In the genomic region with DNA sequence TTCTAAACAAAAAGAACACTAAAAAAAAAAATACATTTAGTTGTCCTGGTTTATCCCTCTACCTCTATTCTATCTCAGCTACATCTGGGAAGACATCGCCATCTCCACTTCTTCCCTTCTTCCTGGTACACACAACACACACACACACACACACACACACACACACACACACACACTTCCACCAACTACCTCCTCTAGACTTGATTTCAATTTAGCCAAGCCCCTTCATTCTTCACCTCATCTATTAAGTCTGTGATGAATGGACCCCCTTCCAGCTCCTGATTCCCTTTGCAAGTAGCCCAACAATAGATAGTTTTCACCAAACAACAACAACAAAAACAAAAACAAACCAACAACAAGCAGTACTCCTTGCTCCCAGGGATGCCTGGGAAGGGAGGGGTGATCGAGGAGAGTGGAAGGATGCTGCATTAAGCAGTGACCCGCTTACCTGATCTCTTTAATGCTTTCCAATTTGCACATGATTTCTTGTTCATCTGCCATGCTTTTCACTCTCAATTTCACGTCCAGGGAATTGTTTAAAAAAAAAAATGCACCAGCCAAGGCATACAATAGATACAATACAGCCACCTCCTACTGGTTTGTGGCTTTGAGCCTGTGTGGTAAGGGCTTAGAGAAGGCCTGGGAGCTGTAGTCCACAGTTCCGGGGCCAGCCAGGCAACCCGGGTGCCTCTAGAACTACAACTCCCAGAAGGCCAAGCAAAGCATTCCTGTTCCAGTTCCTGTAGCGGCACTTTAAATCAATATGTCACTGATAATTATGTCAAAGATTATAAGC, we compare ENCODE assay signal across 8 mouse cellular contexts. TPM values are rescaled to one million over a fixed set of nuclear protein-coding genes. Genes with fewer than 3 reads are reported as not detected.
DNase-seq lines count a peak whose midpoint lies in the region; ATAC-seq lines count a peak whose summit lies in the region.

Gene Zc4h2 (minus strand): TSS at position 706 of the 796 bp plus-strand sequence.

- WGBS in forebrain, embryonic 16.5 days = 19% methylated on average over 7 of the region's 7 CpGs
- WGBS in neural tube, embryonic 14.5 days = 16% methylated on average over 7 of the region's 7 CpGs

- peak; percentile 62 for DNase-seq in ES-CJ7 (ENCODE audit: low read depth, low spot score)
- peak; percentile 53 to 62 for DNase-seq in heart, postnatal 36 days
- peak; percentile 67 to 84 for DNase-seq in layer of hippocampus, adult 18-20 months (ENCODE audit: low spot score in 2 of 2)
- peak; percentile 81 to 87 for DNase-seq in lung, adult 18-20 months
- DNase-seq in testis, postnatal 14 days (ENCODE audit: low spot score) = peak; percentile 69

- peak within 1 kb of the TSS; percentile 54 for H3K4me3 ChIP-seq in forebrain, embryonic 16.5 days (replicated peaks; ENCODE audit: low read length)
- peak within 1 kb of the TSS; percentile 42 for H3K4me3 ChIP-seq in neural tube, embryonic 14.5 days (ENCODE audit: low read depth, low read length)

- peak within 1 kb of the TSS; percentile 59 for H3K9ac ChIP-seq in forebrain, embryonic 16.5 days (replicated peaks; ENCODE audit: low read depth, low read length)
- peak within 1 kb of the TSS; percentile 37 for H3K9ac ChIP-seq in neural tube, embryonic 14.5 days (replicated peaks; ENCODE audit: low read depth, low read length)

- H3K4me1 ChIP-seq in forebrain, embryonic 16.5 days (replicated peaks; ENCODE audit: control insufficient read depth, insufficient read depth, low read length) = no peaks in the 10 kb centered on the region
- no peaks in the 10 kb centered on the region for H3K4me1 ChIP-seq in neural tube, embryonic 14.5 days (ENCODE audit: control insufficient read depth, insufficient read depth, low read length)

- H3K9me3 ChIP-seq in forebrain, embryonic 16.5 days (ENCODE audit: control insufficient read depth, low read length) = no peaks in the 10 kb centered on the region
- H3K9me3 ChIP-seq in neural tube, embryonic 14.5 days (ENCODE audit: control insufficient read depth, low read length) = no peaks in the 10 kb centered on the region

- peak within 1 kb of the TSS; percentile 70 for H3K27ac ChIP-seq in forebrain, embryonic 16.5 days (ENCODE audit: low read length)
- H3K27ac ChIP-seq in neural tube, embryonic 14.5 days (ENCODE audit: low read depth, low read length) = peak within 1 kb of the TSS; percentile 72; the same call in 1 of the 2 replicates

- ATAC-seq in cerebellum, adult (ENCODE audit: insufficient number of reproducible peaks, low FRiP score, low TSS enrichment) = peak; percentile 100
- ATAC-seq in forebrain, embryonic 16.5 days = peak; percentile 100
- ATAC-seq in neural tube, embryonic 14.5 days (ENCODE audit: low read depth) = peak; percentile 100

- peak within 1 kb of the TSS; percentile 62 for H3K4me2 ChIP-seq in forebrain, embryonic 16.5 days (ENCODE audit: low read length)
- H3K4me2 ChIP-seq in neural tube, embryonic 14.5 days (ENCODE audit: low read depth, low read length) = peak within 1 kb of the TSS; percentile 52

- H3K36me3 ChIP-seq in forebrain, embryonic 16.5 days (ENCODE audit: control insufficient read depth, insufficient read depth) = no peaks in the 10 kb centered on the region
- no peaks in the 10 kb centered on the region for H3K36me3 ChIP-seq in neural tube, embryonic 14.5 days (ENCODE audit: control insufficient read depth, insufficient read depth, low read length)

- intact Hi-C loops in heart, postnatal 36 days (cut with DNase I) = loop anchor here (5.0 to 10.0 kb wide), 2 partner anchors 216 to 1123 kb away; partner anchors contain the start of gene Amer1

- H3K27me3 ChIP-seq in forebrain, embryonic 16.5 days (replicated peaks; ENCODE audit: control insufficient read depth, insufficient read depth, low read length) = no peaks in the 10 kb centered on the region
- H3K27me3 ChIP-seq in neural tube, embryonic 14.5 days (ENCODE audit: control insufficient read depth, insufficient read depth, low read length) = no peaks in the 10 kb centered on the region

RNA-seq across cellular contexts. Expression of gene Zc4h2, which starts in this region (rescaled TPM):
- 86.9 and 93.4 TPM in 2 replicates for polyA plus RNA-seq in forebrain, embryonic 16.5 days (2015; fragmentation: Nextera tagmentation; extraction: Ambion mirVana)
- total RNA-seq in heart, postnatal 36 days (2021) = 1 to 10 TPM; 1.2 to 1.3 TPM
- 10 to 100 TPM; 16.5 to 22.3 TPM for total RNA-seq in layer of hippocampus, adult 18-20 months (2021)
- polyA plus RNA-seq in neural tube, embryonic 14.5 days (2014; fragmentation: Nextera tagmentation; extraction: Ambion mirVana) = 81.5 and 85.8 TPM in 2 replicates

Comparison
In these comparisons a context has a peak if more than half of its experiments do, and no peak if none do; other contexts are left out.
1. Peak in every context shown above with its lines: DNase-seq, ATAC-seq, H3K4me3 ChIP-seq and H3K27ac ChIP-seq.
2. RNA of gene Zc4h2 (total RNA-seq): 16.5 to 22.3 TPM in layer of hippocampus, adult 18-20 months; 1.2 to 1.3 TPM in heart, postnatal 36 days; every median in the first group is over 4 times any median in the second.